ENCODE assay signal across 23 mouse cellular contexts in genomic region chr11:97716021-97716420, GRCm38 (mm10). TPM values are rescaled to one million over a fixed set of nuclear protein-coding genes. Genes with fewer than 3 reads are reported as not detected.
DNase-seq lines count a peak whose midpoint lies in the region; ATAC-seq lines count a peak whose summit lies in the region.
"Had no signal": no experiment of that assay in that cellular context is flagged by ENCODE, and none has a peak within 500 bp of the region (broad histone marks: within the 10 kb centered on the region; RNA-seq: fewer than 3 reads in every experiment).

No protein-coding gene starts in this region.

- H3K4me3 ChIP-seq in heart, embryonic 15.5 days = no peak overlapping the region
- no peak overlapping the region for H3K4me3 ChIP-seq in neural tube, embryonic 14.5 days (ENCODE audit: low read depth, low read length)
- no peak overlapping the region for H3K4me3 ChIP-seq in neural tube, embryonic 15.5 days (replicated peaks)
- H3K4me3 ChIP-seq: forebrain, embryonic 10.5 days; forebrain, embryonic 13.5 days; heart, adult 2 months; heart, embryonic 10.5 days; heart, embryonic 13.5 days; hindbrain, embryonic 10.5 days; hindbrain, embryonic 13.5 days; intestine, embryonic 15.5 days had no signal

- H3K36me3 ChIP-seq in heart, embryonic 15.5 days = peaks cover 55% of the 10 kb centered on the region
- H3K36me3 ChIP-seq in neural tube, embryonic 14.5 days (ENCODE audit: control insufficient read depth, insufficient read depth, low read length) = peaks cover 38% of the 10 kb centered on the region
- peaks cover 76% of the 10 kb centered on the region for H3K36me3 ChIP-seq in neural tube, embryonic 15.5 days

- 73% methylated on average over 8 of the region's 8 CpGs for WGBS in heart, embryonic 15.5 days
- 88% methylated on average over 8 of the region's 8 CpGs for WGBS in neural tube, embryonic 14.5 days
- WGBS in neural tube, embryonic 15.5 days = 91% methylated on average over 8 of the region's 8 CpGs

- H3K4me2 ChIP-seq in heart, embryonic 15.5 days = no peak overlapping the region
- H3K4me2 ChIP-seq in neural tube, embryonic 14.5 days (ENCODE audit: low read depth, low read length) = no peak overlapping the region
- H3K4me2 ChIP-seq in neural tube, embryonic 15.5 days = no peak overlapping the region
- H3K4me2 ChIP-seq: forebrain, embryonic 13.5 days; heart, embryonic 13.5 days; hindbrain, embryonic 13.5 days; intestine, embryonic 15.5 days had no signal

- DNase-seq in gastrocnemius, adult 18-20 months (ENCODE audit: low spot score) = peak; percentile 59
- DNase-seq in gastrocnemius, postnatal 36 days = no peak
- no peak for DNase-seq in heart, postnatal 14 days
- DNase-seq: adrenal gland, postnatal 10 days; cerebellum, adult 18-20 months; cerebellum, adult 9-10 months; cerebellum, postnatal 14 days; heart, adult 2 months; heart, postnatal 36 days had no signal

- H3K9ac ChIP-seq in heart, embryonic 15.5 days = 0 out of 2 replicates have a peak overlapping the region, but pooled peaks have one; percentile 16
- 0 out of 2 replicates have a peak overlapping the region, but pooled peaks have one; percentile 2 for H3K9ac ChIP-seq in neural tube, embryonic 14.5 days (replicated peaks; ENCODE audit: low read depth, low read length)
- no peak overlapping the region for H3K9ac ChIP-seq in neural tube, embryonic 15.5 days (replicated peaks)
- H3K9ac ChIP-seq: forebrain, embryonic 13.5 days; heart, embryonic 13.5 days; hindbrain, embryonic 13.5 days; intestine, embryonic 15.5 days had no signal

- H3K9me3 ChIP-seq in heart, embryonic 15.5 days (replicated peaks) = no peaks in the 10 kb centered on the region
- no peaks in the 10 kb centered on the region for H3K9me3 ChIP-seq in neural tube, embryonic 14.5 days (ENCODE audit: control insufficient read depth, low read length)
- no peaks in the 10 kb centered on the region for H3K9me3 ChIP-seq in neural tube, embryonic 15.5 days (replicated peaks)
- H3K9me3 ChIP-seq: forebrain, embryonic 10.5 days; forebrain, embryonic 13.5 days; G1E; heart, embryonic 10.5 days; heart, embryonic 13.5 days; hindbrain, embryonic 10.5 days; hindbrain, embryonic 13.5 days; intestine, embryonic 15.5 days had no signal

- no peak overlapping the region for H3K27ac ChIP-seq in heart, embryonic 15.5 days
- H3K27ac ChIP-seq in neural tube, embryonic 14.5 days (ENCODE audit: low read depth, low read length) = no peak overlapping the region
- H3K27ac ChIP-seq in neural tube, embryonic 15.5 days (replicated peaks) = no peak overlapping the region
- H3K27ac ChIP-seq: forebrain, embryonic 10.5 days; forebrain, embryonic 13.5 days; heart, adult 2 months; heart, embryonic 10.5 days; hindbrain, embryonic 10.5 days; hindbrain, embryonic 13.5 days; intestine, embryonic 15.5 days had no signal

- intact Hi-C loops in gastrocnemius, postnatal 36 days (cut with DNase I) = no loop called here
- intact Hi-C loops in heart, postnatal 14 days (cut with DNase I) = no loop called here

- H3K4me1 ChIP-seq in heart, embryonic 15.5 days (replicated peaks) = peaks cover 16% of the 10 kb centered on the region
- no peaks in the 10 kb centered on the region for H3K4me1 ChIP-seq in neural tube, embryonic 14.5 days (ENCODE audit: control insufficient read depth, insufficient read depth, low read length)
- peaks cover 5% of the 10 kb centered on the region; the same call in 1 of the 2 replicates for H3K4me1 ChIP-seq in neural tube, embryonic 15.5 days
- H3K4me1 ChIP-seq: forebrain, embryonic 10.5 days; forebrain, embryonic 13.5 days; hindbrain, embryonic 10.5 days; hindbrain, embryonic 13.5 days; intestine, embryonic 15.5 days had no signal

- ATAC-seq in heart, embryonic 15.5 days (replicated peaks; ENCODE audit: insufficient number of reproducible peaks, insufficient read depth, low FRiP score, low read depth) = no peak
- no peak for ATAC-seq in neural tube, embryonic 14.5 days (ENCODE audit: low read depth)
- no peak for ATAC-seq in neural tube, embryonic 15.5 days (ENCODE audit: low FRiP score)
- ATAC-seq: forebrain, embryonic 13.5 days; forebrain, embryonic 16.5 days; hindbrain, embryonic 16.5 days; intestine, embryonic 15.5 days; Patski had no signal

- no peaks in the 10 kb centered on the region for H3K27me3 ChIP-seq in heart, embryonic 15.5 days
- no peaks in the 10 kb centered on the region for H3K27me3 ChIP-seq in neural tube, embryonic 14.5 days (ENCODE audit: control insufficient read depth, insufficient read depth, low read length)
- H3K27me3 ChIP-seq in neural tube, embryonic 15.5 days (replicated peaks) = no peaks in the 10 kb centered on the region
- H3K27me3 ChIP-seq: forebrain, embryonic 13.5 days; heart, embryonic 13.5 days; hindbrain, embryonic 13.5 days; intestine, embryonic 15.5 days; Patski had no signal

RNA-seq across cellular contexts. Expression of gene Psmb3, which starts 12.8 kb away (rescaled TPM):
- 100 to 1,000 TPM; 150 to 167 TPM for total RNA-seq in gastrocnemius, adult 18-20 months (2021)
- total RNA-seq in gastrocnemius, postnatal 36 days (2021) = 100 to 1,000 TPM; 124 to 129 TPM
- 337 and 364 TPM in 2 replicates for polyA plus RNA-seq in heart, embryonic 15.5 days (2015; fragmentation: Nextera tagmentation; extraction: Ambion mirVana)
- total RNA-seq in heart, postnatal 14 days (2021) = 100 to 1,000 TPM; 161 to 169 TPM
- 441 and 465 TPM in 2 replicates for polyA plus RNA-seq in neural tube, embryonic 14.5 days (2014; fragmentation: Nextera tagmentation; extraction: Ambion mirVana)
- 458 and 459 TPM in 2 replicates for polyA plus RNA-seq in neural tube, embryonic 15.5 days (2015; fragmentation: Nextera tagmentation; extraction: Ambion mirVana)

RNA-seq across cellular contexts. Expression of gene Pcgf2, which starts 15.7 kb away (rescaled TPM):
- total RNA-seq in gastrocnemius, adult 18-20 months (2021) = 1 to 10 TPM in 1 of 2 experiments, under 1 TPM in 1; 0.96 to 2.3 TPM
- 1 to 10 TPM; 2.1 to 2.3 TPM for total RNA-seq in gastrocnemius, postnatal 36 days (2021)
- 10.9 and 11.5 TPM in 2 replicates for polyA plus RNA-seq in heart, embryonic 15.5 days (2015; fragmentation: Nextera tagmentation; extraction: Ambion mirVana)
- total RNA-seq in heart, postnatal 14 days (2021) = 10 to 100 TPM; 11.1 to 12.9 TPM
- polyA plus RNA-seq in neural tube, embryonic 14.5 days (2014; fragmentation: Nextera tagmentation; extraction: Ambion mirVana) = 24.7 and 25.8 TPM in 2 replicates
- 17.6 and 17.7 TPM in 2 replicates for polyA plus RNA-seq in neural tube, embryonic 15.5 days (2015; fragmentation: Nextera tagmentation; extraction: Ambion mirVana)

RNA-seq across cellular contexts. Expression of gene Pip4k2b, which starts 28.5 kb away (rescaled TPM):
- 10 to 100 TPM; 64.7 TPM for total RNA-seq in gastrocnemius, adult 18-20 months (2021)
- 10 to 100 TPM; 44.0 to 47.0 TPM for total RNA-seq in gastrocnemius, postnatal 36 days (2021)
- 0.82 and 0.95 TPM in 2 replicates for polyA plus RNA-seq in heart, embryonic 15.5 days (2015; fragmentation: Nextera tagmentation; extraction: Ambion mirVana)
- 10 to 100 TPM; 20.7 to 22.6 TPM for total RNA-seq in heart, postnatal 14 days (2021)
- 4.1 and 6.2 TPM in 2 replicates for polyA plus RNA-seq in neural tube, embryonic 14.5 days (2014; fragmentation: Nextera tagmentation; extraction: Ambion mirVana)
- 3.8 and 5.0 TPM in 2 replicates for polyA plus RNA-seq in neural tube, embryonic 15.5 days (2015; fragmentation: Nextera tagmentation; extraction: Ambion mirVana)

RNA-seq across cellular contexts. Expression of gene Cisd3, which starts 30.4 kb away (rescaled TPM):
- total RNA-seq in gastrocnemius, adult 18-20 months (2021) = 100 to 1,000 TPM in 1 of 2 experiments, 10 to 100 TPM in 1; 96.7 to 102 TPM
- total RNA-seq in gastrocnemius, postnatal 36 days (2021) = 100 to 1,000 TPM; 103 to 108 TPM
- 60.7 and 69.4 TPM in 2 replicates for polyA plus RNA-seq in heart, embryonic 15.5 days (2015; fragmentation: Nextera tagmentation; extraction: Ambion mirVana)
- total RNA-seq in heart, postnatal 14 days (2021) = 100 to 1,000 TPM; 146 to 147 TPM
- 28.3 and 38.1 TPM in 2 replicates for polyA plus RNA-seq in neural tube, embryonic 14.5 days (2014; fragmentation: Nextera tagmentation; extraction: Ambion mirVana)
- polyA plus RNA-seq in neural tube, embryonic 15.5 days (2015; fragmentation: Nextera tagmentation; extraction: Ambion mirVana) = 46.9 and 50.1 TPM in 2 replicates

RNA-seq across cellular contexts. Expression of gene Cwc25, which starts 50.3 kb away (rescaled TPM):
- 1 to 10 TPM; 5.2 to 5.9 TPM for total RNA-seq in gastrocnemius, adult 18-20 months (2021)
- total RNA-seq in gastrocnemius, postnatal 36 days (2021) = 1 to 10 TPM; 5.5 to 5.7 TPM
- polyA plus RNA-seq in heart, embryonic 15.5 days (2015; fragmentation: Nextera tagmentation; extraction: Ambion mirVana) = 9.5 and 10.5 TPM in 2 replicates
- total RNA-seq in heart, postnatal 14 days (2021) = 10 to 100 TPM in 1 of 2 experiments, 1 to 10 TPM in 1; 8.9 to 10.6 TPM
- polyA plus RNA-seq in neural tube, embryonic 14.5 days (2014; fragmentation: Nextera tagmentation; extraction: Ambion mirVana) = 13.8 and 13.9 TPM in 2 replicates
- polyA plus RNA-seq in neural tube, embryonic 15.5 days (2015; fragmentation: Nextera tagmentation; extraction: Ambion mirVana) = 16.2 and 16.4 TPM in 2 replicates
